Mouse (Mus musculus) kidney, postnatal 14 days (tissue): ENCODE data around the gene Farsb.

Source experiments
- DNase-seq: peaks from one replicate; pipeline ENCODE4 v3.0.0; 2022; ENCODE audit warnings: mixed read lengths

The Farsb gene

DNA sequence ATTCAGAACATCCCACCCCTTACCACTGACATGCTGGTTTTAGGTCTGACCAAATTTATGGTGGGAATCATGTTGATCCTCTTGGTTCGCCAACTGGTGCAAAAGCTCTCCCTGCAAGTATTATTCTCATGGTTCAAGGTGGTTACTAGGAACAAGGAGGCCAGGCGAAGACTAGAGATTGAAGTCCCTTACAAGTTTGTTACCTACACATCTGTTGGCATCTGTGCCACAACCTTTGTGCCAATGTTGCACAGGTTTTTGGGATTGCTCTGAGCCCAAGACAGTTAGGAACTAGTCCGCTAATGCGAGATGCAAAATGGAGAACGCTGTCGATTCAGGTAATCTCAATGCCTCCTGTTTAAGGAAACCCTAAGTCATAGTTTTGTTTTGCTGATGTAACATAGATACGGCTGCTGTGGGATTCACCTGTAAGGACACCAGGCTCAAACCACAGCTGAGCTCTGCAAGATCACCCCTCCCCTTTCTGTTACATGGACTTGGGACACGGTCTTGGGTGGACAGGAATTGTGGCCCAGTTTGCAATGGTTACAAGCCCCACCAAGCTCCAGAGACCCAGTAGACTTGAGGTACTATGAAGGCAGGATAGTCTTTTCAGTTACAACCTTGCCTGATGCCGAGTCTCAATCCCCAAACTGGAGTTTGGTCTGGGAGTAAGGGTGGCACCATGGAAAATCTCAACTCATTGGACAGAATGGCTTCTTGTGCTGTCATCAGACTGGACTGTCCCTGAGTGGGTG is 71.4 kb downstream of the Farsb start:
- no peak for DNase-seq

DNA sequence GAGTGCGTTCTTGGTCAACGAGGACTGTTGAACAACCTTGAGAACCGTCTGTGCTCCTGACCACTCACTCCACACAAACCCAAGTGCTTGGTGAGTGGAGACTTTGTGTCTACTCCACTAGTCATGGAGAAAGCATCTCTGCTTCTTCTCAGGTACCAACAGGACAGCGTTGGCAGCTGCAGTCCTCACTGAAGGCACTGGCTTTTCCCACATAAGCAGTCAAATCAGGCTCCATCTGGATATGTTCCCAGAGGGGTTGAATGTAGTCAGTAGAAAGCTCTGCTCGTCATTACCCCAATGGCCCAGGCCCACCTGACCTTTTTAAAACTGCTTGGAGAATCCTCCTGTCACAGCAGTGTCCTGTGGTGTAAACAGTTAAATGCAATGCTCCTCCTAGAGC is 74.3 kb downstream of the Farsb start:
- DNase-seq: no peak

DNA sequence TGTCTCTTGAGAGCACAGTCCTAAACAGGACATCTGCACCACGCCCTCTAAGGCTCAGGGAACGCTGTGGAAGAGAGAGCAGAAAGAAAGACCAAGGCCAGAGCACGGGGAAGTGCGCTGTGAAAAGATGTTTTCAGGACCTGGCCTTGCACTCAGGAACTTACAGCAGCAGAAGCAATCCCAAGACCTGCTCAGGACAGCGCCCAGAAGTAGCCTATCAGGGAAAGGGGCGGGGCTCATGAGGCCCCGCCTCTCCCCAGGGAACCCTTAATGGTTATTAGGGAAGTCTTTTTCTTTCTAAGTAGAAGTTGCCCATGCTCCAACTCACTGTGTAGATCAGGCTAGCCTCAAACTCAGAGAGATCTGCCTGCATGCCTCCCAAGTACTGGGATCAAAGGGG is 76.0 kb downstream of the Farsb start:
- DNase-seq: no peak

DNA sequence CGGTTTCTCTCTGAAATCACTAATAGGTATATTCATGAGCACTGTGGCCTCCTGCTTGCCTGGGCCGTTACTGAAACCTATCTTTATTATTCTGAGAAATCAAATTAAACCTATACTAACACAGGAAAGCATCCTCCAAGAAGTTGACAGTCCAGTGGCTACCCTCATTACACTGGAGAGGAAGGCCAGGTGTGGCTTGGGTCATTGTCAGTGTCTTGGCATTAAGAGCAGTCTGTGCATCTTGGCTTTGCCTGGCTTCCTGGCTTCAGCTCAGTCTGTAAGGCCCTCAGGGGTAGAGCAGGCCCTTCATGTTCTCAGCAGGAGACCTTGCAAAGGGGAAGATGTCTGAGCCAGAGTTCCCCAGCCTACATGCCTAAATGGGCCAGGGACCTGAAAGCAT is 79.3 kb downstream of the Farsb start:
- no peak for DNase-seq

DNA sequence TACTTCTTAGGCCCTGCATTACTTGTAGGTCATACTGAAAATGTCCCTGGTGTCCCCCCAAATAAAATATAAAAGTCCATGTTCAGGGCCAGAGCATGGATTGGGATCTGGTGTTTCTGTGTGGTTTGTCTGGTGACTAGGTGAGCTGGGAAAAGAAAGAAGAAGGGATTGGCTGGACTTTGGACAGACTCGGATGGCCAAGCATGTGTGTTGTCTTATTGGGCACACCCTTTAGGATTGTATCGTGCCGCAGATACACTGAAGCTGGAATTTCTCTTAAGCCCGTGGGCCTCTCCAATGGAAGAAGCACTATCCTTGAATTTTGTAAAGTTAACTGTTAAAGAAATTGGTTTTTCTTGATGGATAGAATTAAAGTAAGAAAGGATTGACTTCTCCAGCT is 87.3 kb downstream of the Farsb start:
- no peak for DNase-seq

DNA sequence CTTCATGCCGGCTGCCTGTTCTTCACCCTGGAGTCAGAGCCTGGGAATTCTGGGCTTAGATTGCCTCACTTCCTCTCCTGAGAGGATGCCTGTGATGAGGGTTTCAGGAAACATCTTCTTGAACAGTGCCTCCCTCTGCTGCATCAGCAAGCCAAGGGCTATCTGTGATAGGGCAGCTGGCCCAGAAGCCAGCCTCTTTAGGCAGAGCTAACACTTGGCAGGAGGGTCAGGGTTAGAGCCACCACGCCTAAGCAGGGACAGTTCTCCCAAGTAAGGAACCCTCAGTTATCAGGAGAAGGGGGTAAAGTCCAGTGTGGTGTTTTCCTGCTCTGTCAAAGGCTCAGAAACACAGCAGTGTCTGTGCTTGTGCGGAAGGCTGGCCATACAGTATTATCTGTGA is 88.9 kb downstream of the Farsb start:
- no peak for DNase-seq

DNA sequence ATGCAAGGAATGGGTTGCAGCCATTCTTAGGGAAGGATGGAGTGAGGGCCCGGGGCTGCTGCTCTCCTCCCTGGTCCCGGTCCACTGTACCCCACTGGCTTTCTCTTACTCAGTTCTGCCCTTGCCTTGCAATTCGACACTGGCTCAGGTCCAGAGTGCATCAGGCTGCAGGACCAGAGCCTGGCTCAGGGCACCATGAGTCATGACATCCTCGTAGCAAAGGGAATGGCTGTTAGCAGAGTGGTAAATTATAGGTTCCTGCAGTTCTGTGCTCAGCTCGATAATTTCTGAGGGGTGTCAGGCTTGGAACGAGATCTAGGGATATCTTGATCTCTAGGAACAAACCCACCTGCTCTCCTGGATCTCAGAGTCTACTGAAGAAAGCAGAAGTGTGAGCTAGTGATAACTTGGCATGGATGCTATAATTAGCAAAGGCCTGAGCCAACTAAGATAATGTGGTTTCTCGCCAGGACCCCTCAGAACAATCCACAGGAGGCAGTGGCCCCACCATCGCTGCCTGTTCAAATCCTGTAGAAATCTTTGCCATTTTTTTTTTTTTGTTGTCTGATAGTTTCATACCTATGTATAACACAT is 92.3 kb downstream of the Farsb start:
- peak; percentile 8 for DNase-seq

DNA sequence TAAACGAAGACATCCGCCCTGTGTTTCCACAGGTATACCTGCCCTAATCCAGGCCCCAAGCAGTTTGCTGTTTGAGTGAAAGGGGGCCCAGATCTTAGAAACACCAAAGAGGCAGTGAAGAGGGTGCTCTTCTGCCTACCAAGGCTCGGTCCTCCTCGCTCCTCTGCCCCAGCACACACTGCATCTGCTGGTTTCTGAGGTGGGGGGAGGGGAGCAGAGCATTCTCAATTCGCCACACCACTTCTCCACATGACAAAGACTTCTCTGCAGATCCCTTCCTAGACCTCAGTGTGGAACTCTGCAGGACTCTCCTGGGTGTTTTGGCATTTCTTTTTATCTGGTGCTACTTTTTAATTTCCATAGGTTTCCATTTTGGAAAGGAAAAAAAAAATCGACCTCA is 93.0 kb downstream of the Farsb start:
- no peak for DNase-seq

DNA sequence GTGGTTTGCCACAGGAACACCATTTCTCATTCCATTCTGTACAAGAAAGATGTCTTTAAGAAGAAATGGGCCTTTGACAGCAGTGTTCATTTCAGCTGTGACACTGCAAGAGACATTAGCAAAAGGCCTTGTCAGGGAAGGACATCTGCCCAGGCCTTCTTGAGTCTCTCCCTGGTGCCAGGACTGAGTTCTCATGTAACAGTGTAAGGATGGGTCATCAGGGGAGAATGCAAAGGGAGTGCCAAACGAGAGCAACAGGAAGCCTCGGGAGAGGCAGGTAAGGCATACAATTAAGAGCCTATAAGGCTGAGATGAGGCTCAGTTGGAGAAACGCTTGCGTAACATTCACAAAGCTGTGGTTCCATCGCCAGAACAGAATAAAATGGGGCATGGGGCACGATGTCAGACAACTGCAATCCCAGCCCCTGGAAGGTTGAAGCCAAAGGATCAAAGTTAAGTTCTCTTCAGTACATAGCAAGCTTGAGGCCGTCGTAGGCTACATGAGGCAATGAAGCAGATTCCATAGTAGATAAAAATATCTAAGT is 93.4 kb downstream of the Farsb start:
- no peak for DNase-seq

DNA sequence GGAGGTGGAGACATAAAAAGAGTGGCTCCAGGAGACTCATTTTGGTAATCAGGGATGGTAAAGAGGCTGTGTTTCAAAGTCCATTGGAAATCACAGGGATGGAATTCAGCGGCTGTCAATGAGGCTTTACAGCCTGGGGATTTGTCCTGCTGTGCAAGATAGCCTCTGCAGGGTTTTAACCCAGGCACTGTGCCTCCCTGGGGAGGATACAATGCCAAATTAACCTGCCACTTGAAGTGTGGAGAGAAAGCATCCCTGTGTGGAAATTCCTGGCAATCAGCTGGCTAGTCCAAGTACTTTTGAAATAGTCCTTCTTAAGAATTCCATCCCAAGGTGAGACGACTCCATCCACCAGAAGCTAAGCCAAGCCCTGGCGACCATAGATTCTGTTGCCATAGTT is 99.8 kb downstream of the Farsb start:
- no peak for DNase-seq

DNA sequence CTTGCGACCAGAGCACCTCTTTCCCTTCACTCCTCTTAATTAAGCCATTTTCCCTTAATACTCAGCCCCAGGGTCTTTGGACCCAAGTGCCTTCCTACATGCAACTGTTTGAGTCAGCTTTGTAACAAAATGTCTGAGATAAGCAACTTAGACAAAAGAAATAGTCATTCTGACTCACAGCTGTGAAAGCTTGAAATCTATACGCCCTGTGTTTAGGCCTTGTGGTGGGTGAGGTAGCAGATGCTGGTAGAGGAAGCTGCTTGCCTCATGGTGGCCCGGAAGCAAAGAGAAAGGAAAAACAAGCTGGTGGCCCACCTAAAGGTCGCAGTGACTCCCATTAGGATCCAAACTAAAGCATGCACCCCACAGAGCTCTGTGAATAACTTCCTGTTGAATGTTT is 100.8 kb downstream of the Farsb start:
- no peak for DNase-seq

DNA sequence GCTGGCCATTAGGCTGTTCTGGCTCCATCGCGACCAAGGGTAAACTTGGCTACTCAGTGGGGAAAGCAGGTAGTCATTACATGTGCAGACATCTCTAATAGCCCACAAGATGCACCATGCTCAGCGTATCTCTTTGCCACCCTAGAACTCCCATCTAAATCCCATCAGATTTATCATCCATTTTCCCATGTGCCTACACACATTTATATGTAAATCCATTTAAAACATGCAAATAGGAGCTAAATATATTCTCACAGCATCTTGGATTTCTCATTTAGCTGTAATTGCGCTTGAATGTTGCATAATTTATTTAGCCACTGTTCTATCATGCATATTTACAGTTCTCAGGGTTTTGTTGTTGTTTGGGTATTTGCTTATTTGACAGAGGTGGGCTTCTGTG is 107.7 kb downstream of the Farsb start:
- no peak for DNase-seq

DNA sequence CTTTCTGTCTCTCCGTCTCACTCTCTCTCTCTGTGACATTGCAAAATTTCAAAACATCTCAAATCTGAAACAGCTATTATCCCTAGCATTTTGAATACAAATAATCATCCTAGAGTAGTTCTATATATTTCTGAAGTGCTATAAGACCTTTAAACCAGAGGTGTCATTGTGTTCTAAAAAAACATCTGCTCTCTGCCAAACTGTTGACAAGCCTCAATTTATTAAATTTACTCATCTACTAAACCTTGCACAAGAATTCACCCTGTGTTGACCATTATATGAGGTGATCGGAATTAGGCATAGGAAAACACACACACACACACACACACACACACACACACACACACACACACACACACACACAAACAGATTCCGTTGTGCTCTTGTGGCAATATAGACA is 113.6 kb downstream of the Farsb start:
- no peak for DNase-seq

DNA sequence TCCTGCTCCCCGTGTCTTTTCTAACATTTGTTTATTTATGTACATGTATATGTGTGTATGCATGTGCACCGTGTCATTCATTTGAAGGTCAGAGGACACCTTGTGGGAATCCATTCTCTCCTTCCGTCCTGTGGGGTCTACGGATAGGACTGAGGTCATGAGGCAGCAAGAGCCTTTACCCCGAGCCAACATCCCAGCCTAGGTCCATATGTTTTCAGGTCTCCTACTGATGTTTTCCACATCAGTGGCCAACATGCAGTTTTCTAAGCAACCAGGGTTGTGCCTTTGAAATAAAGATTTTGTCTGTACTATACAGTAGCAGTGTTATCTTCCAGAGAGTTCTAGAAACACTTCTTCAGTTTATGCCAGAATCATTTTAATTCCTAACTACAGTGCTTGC is 114.9 kb downstream of the Farsb start:
- DNase-seq: no peak

DNA sequence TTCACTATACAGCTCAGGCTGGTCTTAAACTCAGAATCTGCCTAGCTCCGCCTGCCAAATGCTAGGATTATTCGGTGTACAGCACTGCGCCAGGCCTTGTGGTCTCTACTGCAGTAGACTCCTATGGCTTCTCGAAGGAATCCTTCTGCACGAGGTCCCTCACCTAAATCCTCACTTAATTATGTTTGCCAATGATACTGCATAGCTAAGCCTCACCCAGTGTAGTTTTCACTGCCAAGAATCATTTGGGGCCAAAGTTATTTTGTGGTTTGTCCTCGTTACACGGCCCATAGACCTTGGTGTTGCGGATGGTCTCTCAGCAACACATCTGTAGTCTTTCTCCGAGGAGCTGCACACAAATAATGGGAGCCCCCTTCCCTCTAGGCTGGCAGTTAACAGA is 116.4 kb downstream of the Farsb start:
- no peak for DNase-seq

DNA sequence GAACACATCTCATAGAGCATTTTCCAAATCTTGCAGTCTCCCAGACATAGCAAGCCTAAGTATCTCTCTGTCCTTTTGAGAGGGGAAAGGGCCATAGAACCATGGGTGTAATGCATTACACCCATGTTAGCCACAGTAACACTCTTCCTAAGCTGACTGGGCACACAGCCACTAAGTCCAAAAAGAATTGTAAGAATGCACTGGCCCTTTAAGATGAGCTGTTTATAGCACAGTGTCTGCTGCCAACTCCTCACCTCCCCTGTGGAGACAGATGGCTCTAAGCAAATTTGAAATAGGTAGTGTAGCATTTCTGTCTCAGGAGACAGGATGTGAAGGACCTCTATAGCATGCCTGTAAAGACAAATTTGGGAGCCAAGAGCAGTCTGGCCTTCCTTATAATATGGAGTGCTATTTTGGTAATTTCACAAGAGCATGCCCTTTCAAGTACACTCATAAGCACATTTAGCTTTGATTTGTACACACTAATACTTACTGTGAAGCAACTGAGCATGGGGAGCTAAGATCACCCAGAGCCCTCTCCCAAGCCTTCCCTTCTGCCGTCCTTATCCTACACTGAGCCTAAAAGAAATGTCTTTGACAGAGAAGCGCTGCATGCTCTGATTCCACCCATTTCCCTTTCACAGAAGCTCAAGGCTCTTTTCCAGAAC is 117.0 kb downstream of the Farsb start:
- no peak for DNase-seq

DNA sequence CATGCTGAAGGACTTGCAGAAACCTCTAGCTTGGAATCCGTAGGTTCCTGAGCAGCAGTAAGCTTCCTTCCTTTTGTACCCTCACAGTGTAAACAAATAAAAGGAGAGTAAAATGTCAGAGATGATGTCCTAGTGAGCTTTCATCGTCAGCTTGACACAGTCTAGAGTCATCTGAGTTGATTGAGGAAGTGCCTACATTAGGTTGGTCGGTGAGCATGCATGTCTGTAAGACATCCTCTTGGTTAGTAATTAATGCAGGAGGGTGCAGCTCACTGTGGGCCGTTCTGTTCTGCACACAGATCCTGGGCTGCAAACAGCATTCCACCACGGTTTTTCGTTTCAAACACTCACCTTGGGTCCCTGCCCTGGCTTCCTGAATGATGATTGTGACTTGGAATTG is 118.6 kb downstream of the Farsb start:
- no peak for DNase-seq
